Mouse (Mus musculus) adrenal gland (tissue): Measurements from ENCODE around the gene 4833439L19Rik.

ENCODE experiments used
- intact Hi-C: fragments of 180-260 bp; cut with DNase I; formaldehyde crosslinking; loops from one replicate; pipeline ENCODE4 v1.15.1; 2025

4833439L19Rik gene

DNA sequence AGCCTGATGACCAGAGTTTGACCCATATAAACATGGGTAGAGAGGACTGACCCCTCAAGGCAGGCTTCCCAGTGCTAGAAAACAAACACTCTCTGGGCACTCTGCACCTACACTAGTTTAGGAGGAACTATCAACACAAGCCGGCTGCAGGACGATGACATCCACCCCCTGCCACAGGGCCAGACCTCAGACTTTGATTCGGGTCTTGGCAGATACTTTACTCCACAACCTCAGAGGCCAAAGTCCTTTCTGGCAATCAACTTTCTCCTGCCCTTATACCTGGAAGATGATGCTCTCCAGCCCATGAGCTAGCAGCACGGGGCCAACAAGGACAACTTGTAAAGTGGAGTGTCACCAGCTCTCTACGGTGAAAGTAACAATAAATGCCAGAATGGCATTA is 17.6 kb upstream of the 4833439L19Rik start:
- intact Hi-C loops: no loop called here

DNA sequence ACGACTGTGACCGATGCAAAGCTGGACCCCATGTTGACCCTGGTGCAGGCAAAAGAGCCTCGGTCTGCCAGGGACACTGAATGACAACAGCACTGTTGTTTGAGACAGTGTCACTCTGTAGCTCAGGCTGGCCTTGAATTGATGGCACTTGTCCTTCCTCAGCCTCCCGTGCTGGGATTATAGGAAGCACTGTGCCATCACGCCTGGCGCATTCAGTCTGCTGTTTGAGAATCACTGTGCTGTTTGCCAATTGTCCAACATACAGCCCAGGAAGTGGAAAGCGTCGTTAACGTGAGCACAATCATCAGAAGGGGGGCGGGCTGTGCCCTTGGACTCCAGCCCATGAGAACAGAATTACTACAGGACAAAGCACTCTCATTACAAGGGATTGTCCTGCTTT is 16.9 kb upstream of the 4833439L19Rik start:
- intact Hi-C loops: no loop called here

DNA sequence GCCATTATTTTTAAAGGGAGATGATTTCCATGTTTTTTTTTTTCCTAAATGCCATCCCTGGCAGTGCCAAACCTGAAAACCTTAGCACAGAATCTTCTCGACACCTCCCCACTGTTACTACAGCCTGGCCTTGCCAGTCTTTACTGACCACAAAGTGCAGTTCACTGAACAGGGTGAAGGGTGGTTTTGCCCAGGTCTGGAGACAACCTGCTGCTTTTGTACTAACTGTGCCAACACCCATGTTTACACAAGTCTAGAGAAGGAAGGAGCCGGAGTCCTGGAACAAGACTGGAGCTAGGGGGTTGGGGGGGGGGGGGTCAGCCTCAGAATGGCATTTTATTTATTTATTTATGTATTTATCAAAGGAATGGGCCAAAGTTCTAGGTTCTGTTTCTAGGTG is 16.1 kb upstream of the 4833439L19Rik start:
- intact Hi-C loops: no loop called here

DNA sequence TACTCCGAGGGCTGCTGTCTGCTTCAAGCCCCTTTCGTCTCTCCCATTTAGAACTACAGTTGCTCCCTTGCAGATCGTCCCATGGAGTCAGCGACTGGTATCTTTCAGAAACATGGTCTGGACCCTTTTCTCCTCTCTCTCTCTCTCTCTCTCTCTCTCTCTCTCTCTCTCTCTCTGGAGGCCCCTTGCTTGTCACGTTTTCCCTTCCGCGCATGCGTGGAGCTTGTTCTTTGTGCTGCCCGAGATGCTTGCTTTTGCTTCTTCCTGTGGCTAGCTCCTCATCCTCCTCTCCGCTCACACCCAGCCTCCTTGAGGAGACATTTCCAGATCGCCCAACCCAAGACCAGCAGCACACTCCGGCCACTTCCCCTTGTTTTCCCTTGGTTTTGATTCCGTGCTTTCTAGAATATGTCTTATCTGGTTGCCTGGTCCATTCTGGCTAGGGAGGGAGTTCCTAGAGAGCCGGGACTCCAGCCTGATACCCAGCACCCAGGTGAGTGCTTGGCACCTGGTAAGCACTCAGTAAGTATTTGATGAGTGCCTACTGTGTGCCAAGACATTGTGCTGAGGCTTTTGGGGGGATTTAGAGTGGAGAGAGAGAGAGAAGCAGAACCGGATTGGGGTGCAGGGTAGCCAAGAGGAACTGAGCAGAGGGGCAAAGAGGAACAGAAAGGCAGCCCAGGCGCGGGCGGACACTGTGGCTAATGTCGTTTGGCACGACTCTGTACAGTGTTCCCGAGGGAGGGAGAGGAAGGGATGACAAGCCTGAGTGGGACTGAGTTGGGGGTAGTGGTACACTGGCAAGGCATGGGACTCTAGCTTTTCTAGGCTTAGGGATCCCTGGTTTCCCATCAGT is 12.6 kb upstream of the 4833439L19Rik start:
- intact Hi-C loops: loop anchor here (5.0 kb wide), 1 partner anchor 44 kb away; the partner anchor contains the start of gene Faf2

DNA sequence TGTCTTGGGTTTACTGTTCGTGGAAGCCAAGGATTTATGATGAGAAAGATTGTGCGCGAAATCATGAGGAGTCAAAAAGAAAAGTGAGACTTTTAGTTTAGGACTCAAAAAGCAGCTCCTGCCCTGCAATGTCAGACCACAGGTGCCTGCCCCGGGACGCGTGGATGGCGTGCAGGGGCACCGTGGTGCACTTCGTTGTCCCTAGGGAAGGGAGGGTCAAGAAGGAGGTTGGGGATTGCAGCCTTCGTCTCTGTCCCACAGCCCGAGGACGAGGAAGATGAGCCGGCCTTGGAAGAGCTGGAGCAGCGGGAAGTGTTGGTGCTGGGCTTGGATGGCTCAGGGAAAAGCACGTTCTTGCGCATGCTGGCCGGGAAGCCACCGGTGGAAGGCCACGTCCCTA is 10.3 kb upstream of the 4833439L19Rik start:
- intact Hi-C loops: loop anchor here (5.0 kb wide), 1 partner anchor 47 kb away; the partner anchor contains the start of gene Faf2

DNA sequence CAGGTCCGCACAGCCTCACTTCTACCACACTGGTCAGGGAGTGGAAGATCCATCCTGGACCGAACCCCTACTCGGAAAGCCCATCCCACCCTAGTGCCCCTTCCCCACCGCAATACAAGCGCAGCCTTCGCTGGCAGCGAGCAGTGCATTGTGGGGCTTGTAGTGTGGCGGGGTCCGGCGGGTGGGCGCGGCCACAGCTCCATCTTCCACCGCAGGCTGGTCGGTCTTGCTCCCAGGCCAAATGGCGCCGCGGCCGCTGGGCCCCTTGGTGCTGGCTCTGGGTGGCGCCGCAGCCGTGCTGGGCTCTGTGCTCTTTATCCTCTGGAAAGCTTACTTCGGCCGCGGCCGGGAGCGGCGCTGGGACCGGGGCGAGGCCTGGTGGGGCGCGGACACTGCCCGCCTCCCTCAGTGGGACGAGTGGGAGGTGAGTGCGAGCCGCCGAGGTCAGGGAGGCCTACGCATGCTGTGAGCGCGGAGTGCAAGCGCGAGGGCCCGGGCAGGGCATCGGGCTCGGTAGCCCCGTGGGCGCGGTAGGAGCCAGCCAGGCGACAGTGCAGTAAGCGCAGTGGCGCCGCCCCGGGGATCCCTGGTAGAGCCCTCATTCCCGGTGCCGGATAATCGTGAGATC is 9.7 kb upstream of the 4833439L19Rik start, which contains the start of gene Arl10:
Gene Arl10, plus strand, starts transcription at position 162 of the 628 bp plus-strand sequence.
- intact Hi-C loops: loop anchor here (5.0 kb wide), 1 partner anchor 47 kb away; the partner anchor contains the start of gene Faf2

DNA sequence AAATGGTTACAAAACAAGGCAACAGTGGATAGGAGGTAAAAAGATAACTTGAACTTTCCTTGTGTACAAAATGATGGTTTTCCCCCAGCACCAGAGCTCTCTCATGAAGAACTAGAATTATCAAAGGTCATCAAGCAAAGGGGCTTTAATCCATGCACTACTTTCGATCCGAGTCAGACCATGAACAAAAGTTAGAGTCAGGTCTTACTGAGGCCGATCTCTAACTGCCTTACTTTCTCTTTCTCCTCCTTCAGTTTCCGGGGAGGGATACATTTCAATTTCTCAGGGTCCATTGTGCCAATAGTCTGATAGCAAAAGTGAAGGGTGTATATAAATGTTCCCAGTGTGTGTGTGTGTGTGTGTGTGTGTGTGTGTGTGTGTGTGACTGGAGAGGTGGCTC is 7.4 kb upstream of the 4833439L19Rik start:
- intact Hi-C loops: no loop called here

DNA sequence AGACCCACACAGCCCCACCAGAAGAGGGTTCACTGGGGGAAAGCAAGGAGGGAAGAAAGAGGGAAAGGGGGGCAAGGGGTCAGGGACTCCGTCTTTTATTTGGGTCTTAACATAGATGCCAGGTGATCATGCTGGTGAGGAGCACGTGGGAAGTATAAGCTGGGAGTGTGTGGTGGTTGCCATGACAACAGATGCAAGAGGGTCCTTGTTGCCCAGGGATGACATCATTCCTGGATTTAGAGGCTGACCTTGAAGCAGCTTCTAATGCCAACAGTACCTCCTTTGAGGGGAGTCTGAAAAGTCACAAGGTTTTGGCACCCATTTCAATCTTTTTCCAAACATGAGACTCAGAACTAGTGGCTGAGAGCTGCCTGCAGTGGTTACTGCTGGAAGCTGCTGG is 6.4 kb upstream of the 4833439L19Rik start:
- intact Hi-C loops: no loop called here

DNA sequence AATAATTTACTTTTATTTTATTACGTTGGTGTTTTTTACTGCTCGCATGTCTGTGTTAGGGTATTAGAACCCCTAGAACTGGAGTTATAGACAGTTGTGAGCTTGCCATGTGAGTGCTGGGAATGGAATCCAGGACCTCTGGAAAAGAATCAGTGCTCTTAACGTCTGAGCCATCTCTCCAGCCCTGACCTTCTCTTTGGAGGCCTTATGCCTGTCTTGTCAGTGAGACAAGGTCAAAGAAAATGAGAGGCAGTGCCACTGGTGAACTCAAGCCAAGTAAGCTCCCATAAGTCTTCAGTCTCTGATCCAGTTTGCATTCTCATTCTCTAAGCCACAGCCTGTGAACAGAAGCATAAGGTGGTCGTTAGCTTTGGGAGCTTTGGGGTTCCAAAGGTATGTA is 5.5 kb upstream of the 4833439L19Rik start:
- intact Hi-C loops: no loop called here

DNA sequence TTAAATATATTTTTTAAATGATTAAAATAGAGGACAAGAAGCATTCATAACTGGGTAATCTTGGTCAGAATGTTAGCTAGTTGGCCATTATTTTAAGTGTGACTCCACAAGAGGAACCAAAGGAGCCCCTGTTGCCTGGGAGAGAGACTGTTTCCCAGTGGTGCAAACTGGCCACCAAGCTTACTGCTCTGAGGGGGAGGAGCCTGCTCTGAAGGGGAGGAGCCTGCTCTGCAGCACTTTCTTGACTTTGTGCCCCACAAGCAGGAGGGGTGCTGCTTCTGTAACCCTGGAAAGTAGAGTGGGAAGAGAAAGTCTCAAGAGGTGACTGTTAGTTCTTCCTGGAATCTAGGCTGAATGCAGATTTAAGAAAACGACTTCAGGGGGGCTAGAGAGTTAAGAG is 4.0 kb upstream of the 4833439L19Rik start:
- intact Hi-C loops: no loop called here

DNA sequence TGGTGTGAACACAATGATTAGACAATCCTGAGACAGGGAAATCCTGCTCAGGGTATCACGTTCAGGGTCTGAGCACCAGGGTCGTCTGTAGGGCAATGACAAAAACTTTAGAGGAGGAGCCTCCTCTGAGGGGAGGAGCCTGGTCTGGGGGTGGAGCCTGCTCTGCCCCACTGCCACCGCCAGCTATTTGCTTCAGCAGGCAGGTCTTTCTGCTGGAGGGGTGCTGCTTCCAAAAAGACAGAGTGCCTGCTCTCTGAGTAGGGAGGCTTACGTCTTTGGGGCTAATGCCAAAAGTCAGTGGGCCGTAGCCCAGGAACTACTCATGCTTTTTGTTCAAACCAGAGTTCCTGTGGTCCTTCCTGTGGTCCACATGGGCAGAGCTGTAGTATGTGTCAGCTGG is 3.1 kb upstream of the 4833439L19Rik start:
- intact Hi-C loops: no loop called here

DNA sequence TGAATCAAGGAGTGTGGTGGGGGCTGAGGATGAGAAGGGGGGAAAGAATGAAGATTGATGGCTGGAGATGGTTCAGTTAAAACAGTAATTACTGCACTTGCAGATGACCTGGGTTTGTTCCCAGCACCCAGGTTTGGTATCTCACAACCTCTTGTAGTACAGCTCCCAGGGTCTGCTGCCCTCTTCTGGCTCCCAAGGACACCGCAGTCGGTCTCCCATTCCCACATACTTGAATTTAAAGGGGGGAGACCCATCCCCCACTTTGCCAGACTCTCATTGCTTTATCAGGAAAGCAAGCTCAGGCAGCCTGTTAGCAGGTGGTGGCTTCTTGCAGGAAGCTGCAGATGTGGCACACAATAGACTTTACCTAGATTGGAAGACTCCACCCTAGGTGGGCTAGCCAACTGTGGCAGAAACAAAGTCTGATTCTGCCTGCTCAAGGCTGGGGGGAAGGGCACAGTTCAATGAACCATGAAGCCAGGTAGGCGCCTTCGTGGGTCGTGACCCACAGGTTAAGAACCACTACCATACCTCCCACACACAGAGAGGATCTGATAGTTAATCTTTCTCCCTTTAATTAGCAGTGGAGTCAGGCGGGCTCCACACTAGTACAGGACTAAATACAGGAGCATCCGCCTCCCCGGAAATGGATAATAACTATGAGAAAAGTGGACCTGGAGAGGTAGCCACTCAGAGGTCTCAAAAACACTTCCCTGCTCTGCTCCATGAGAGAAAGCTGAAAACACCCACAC is 535 bp upstream of the 4833439L19Rik start:
- intact Hi-C loops: no loop called here

DNA sequence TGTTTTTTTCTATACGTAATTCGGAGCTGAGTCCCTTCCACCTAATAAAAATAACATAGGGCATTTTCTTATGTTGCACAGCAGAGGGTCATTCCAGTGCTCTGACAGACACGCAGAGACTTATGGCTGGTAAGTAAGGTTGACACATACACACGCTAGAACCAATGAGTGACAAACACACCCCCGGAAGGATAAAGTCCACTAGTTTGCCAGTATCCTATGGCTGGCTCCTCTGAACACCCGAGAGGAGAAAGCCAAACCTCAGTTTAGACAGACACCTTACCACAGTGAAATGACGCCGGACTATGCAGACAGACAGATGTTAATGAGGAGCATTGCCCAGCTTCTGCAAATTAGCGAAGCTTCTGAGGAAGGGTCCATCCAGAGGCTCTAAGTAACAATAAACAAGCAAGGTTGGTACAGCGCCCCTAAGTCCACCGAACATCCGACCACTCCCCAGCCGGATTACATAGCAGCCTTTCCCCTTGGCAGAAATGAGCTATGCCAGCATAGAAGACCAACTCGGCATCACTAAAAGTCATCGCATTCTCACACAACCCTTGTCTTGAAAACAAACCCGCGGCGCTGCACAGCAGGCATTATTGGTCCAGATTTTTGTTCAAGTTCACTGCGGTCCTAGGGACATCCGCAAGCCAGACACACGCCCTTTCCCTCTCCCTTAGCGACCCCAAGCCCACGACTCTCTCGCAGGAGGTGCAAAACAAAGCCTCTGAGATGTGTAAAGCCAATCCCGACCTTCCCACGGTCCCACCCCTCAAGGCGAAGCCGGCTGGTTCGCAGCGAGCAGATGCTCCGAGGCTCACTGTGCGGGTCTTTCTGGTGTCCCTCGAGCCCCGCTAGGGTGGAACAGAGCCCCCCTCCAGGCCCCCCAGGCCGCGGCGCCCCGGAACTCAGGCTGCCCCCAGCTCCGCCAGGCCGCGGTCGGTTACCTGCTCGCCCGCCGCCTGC is 719 bp downstream of the 4833439L19Rik start:
- intact Hi-C loops: no loop called here

DNA sequence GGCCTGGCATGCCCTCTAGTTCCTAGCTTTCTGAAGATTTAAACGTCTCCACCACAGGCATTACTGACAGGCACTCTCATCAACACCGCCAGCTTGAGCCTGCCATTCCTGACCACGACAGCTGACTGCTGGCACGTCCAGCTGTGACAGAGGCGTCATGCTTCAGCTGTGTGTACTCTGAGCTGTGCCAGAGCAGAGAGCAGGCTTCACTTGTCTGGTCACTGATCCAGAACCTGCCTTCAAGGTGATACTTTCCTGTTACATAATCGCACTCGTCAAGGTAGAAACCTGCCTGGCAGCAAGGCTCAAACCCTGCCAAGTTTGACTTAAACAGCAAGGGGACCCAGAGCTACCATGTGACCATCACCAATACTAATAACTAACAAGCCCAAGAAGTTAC is 2.7 kb downstream of the 4833439L19Rik start:
- intact Hi-C loops: no loop called here

DNA sequence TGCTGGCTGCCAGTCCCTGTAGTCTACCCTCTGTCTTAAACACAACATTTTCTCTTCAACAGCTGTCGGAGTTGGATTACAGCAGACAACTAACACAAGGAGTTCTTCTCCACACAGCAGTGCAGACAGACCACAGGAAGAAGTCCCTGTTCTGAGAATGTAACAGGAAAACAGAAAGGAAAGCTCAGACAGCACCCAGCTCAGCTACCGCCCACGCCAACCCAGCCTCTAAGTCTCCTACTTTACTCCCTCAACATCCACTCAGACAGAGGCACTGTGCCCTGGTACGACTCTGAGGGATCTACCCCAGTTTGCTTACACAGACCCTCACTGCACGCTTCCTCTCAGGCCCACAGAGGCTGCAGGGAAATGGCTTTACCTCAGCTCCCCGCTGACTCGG is 4.6 kb downstream of the 4833439L19Rik start:
- intact Hi-C loops: no loop called here

DNA sequence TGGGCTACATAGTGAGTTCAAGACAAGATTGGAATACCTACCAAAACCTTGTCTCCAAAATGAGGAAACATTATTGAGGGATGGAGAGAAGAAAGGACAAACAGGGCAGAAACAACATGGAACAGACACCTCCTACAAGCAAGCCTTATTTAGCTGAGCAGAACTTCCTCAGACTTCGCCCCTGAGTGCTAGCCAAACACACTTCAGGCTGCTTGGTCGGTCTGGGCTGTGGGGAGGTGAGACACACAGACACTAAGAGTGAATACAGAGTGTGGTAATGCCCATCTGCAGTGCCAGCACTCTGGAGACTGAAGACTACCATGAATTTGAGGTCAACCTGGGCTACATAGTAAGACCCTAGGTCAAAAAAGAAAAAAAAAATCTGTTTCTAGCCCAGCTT is 5.6 kb downstream of the 4833439L19Rik start:
- intact Hi-C loops: no loop called here

DNA sequence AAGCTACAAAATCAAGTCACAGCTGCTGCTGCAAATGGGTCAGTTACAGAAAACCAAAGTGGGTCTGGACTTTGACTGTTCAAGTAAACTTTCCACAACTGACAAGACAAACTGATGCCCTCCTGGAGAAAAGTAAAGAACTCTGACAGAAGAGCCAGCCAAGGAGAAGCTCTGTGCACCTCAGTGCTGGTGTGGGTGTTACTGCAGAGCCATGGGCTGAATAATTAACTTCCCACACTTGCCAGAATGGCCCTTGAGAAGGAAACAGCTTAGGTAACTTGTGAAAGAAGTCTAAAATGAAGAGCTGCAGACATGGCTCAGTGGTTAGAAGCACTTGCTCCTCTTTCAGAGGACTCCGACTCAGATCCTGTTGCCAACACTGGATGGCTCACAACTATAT is 7.6 kb downstream of the 4833439L19Rik start:
- intact Hi-C loops: no loop called here

DNA sequence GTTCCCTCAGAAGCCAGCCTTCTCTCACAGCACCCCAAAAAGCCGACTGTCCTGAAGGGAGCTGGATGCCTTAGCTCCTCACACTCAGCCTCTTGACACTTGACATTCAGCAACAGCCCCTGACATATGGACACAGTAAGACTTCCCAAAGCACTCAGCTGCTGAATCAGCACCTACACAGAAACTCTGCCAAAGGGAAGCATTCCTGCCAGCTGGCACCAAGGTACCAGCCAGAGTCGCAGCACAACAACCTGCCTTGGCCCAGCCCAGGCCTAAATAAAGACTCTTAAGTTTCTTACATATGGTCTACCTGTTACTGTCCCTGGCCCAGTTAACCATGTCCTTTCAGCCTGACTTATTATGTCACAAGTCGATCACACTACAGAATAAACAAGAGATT is 8.4 kb downstream of the 4833439L19Rik start:
- intact Hi-C loops: no loop called here

DNA sequence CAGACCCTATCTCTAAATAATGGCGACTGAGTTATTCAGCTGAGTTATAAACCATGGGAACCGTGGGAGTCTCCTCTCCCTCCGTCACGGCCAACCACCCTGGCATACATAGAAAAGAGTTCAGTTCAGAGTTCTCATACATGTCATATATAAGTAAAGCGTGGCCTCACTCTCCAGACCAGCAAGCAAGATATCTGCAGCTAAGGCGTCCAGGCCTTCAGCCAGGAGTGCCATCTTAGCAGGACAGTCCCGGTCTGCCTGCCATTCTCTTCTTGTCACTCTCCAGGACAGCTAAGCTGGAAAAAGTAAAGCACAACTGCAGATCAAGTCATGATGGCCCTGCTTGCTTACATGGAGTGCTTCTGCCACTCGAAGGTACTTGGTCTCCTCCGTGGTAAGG is 9.1 kb downstream of the 4833439L19Rik start:
- intact Hi-C loops: no loop called here

DNA sequence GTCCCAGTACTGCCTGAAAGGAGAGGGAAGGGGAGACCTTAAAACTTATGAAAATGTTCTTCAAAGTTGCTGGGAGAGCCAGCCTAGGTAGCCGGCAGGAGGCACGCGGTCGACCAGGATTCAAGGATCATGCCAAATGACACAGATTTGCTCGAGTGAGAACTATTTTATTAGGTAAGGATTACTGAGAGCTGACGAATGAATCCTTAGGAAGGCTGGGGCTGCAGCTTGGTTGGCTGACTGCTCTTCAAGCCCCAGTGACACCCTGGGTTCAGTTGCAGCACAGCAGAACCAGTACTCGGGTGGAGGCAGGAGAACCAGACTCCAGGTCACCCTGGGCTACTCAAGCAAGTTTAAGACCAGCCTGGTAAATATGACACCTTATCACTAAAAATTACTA is 17.2 kb downstream of the 4833439L19Rik start:
- intact Hi-C loops: no loop called here

DNA sequence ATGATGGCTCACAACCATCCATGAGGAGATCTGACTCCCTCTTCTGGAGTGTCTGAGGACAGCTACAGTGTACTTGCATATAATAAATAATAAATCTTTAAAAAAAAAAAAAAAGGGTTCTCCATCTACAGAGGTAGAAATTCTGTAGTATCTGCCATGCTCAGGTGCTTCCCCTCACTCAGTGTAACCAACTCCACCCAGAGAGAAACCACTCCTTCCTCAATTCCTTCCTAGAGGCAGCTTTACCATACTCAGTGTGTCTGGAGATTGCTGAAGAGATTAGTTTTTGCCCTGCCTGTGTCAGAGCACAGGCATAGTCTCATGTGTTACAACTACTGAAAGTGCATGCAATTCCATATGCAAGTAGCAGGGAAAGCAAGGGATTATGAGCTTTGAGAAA is 33.1 kb downstream of the 4833439L19Rik start:
- intact Hi-C loops: no loop called here
